Mouse (Mus musculus): ENCODE measurements at regions not wholly inside any gene's neighbourhood (a gene's known extent, or its start where the extent isn't known, plus 50 kb on each side); places are given as distances from the start of the nearest gene placed in this dataset.

GRCm38 (mm10) chr19:22027577-22027976 is 111.3 kb upstream of the Trpm3 start:
- intact Hi-C loops (cut with DNase I): no loop called here

DNA sequence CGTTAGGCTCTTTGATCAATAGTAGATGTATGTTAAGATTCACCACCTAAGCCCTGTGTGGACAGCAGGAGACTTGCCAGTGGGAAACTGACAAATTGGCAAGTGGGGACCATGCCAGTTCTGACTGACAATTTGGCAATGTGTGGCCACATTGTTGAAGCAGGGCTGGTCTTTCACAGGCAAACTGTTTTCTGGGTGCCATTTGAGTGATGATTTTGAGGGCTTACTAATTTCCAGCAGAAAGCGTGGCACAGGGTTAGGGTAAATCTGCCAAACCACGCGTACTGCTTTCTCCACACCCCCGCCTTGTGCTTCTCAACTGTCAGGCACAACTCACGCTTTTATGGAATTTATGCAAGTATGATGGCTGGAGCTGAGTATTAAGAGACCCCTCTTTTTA is 91.2 kb upstream of the Trpm3 start:
- intact Hi-C loops (cut with DNase I): no loop called here

DNA sequence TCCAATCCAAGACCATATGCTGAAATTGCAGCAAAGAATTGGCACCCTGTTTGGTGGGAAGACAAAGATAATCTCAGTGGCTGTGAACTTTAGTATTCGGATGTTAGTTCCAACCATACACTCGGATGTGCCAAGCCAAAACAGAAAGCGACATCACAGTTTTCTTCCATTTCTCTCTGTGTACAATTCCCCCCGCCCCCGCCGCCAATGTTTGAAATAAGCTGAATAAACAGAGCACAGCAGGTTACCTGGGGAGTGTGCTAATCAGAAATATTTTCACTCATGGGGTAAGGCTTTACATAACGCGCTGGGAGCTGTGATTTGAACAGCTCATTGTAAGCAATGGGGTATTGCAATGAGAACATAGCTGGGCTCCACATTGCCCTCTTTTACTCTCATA is 72.5 kb upstream of the Trpm3 start:
- intact Hi-C loops (cut with DNase I): no loop called here

DNA sequence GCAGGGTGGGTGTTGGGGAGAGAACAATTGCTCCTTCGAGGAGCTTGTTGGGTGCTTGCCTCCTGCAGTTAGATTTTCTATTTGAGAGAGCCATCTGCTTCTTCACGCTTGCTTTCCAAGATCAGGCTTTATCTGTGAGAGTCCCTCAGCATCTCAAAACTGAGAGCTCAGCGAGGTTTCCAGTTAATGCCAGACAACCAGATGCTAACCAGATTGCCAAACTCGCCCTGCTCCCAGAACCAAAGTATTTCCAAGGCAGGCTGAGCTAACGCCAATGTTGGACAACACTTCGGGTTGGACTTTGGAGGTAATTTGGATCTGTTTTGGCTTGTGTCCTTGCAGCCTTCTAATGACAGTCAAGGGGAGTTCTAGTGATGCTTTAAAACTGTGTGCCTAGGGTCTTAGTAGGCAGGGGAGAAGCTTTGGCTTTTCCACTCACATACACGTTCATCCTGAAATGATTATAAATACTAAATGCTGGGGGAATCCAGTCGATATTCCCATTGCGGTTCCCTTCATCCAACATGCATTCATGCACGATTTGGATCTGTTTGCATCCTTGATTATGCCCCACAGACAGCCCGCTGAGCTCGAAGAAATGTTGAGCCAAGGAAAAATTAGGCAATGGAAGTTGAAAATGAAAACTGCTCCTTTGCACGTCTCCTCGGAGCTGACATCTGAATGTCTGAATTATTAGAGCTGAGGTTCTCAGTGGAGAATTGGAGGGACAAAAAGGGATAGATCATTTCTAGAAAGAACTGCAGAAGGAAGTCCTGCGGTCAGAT is 68.4 kb upstream of the Trpm3 start:
- intact Hi-C loops (cut with DNase I): no loop called here

GRCm38 (mm10) chr19:22071701-22072100 is 67.1 kb upstream of the Trpm3 start:
- intact Hi-C loops (cut with DNase I): no loop called here

- intact Hi-C loops (cut with DNase I): no loop called here
Measured at GRCm38 (mm10) chr19:22074042-22074441, 64.8 kb upstream of the Trpm3 start.

DNA sequence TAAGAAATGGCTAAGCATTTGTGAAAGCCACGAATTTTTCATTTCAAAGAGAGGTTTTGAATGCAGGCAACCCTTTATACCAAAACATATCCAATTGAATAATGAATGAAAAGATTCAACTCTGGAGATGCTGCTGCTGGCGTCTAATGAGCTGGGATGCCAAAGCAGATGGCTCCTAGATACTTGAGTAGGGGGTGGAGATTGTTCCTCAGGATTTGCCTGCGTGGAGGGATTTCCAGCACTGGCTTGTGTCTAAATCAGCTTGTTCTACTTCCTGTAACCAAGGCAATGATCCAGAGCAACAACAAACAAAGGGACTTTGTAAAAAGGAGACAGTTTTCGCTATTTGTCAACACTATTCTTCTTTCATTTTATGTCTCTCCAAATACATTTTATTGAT is 57.4 kb upstream of the Trpm3 start:
- intact Hi-C loops (cut with DNase I): no loop called here
